Mouse (Mus musculus): ENCODE data around the gene Pbp2. TPM values are rescaled to one million over a fixed set of nuclear protein-coding genes. Genes with fewer than 3 reads are reported as not detected.

The Pbp2 gene
- polyA plus RNA-seq, 1 experiment from 2014 or later, result not detected

DNA sequence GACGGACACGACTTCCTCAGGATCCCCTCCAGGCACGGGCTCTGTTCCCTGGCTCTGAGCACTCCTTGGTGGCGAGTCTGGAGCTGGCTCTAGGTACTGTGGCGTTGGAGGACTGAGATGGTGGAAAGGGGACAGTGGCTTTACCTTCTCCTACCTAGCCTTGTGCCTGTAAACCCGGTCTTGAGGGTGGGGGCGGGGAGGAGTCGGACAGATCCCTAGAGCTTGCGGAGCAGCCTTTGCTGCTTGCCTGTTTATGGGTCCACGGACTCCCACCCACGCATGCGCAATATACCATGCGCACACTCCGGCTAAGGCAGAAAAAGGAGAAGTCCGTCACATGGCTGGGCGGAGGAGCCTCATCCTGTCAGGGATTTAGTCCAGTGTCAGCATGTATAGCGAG lies 13.9 kb downstream of the Pbp2 start:
- no peak for ATAC-seq

GRCm38 (mm10) chr6:135295082-135295861 lies 14.9 kb downstream of the Pbp2 start:
- ATAC-seq, result no peak
- TF ChIP-seq CTCF (IDR thresholded peaks at IDR 0.05; ENCODE audit: low read depth), result no peak
- no peaks in the 10 kb centered on the region for H3K27me3 ChIP-seq (replicated peaks; ENCODE audit: control insufficient read depth, insufficient read depth, low read length)
- no peak overlapping the region for H3K4me3 ChIP-seq (ENCODE audit: low read depth, low read length)
- no peak overlapping the region for H3K9ac ChIP-seq (ENCODE audit: low read depth, low read length)
- WGBS, result 71% methylated on average over 11 of the region's 11 CpGs
- no peak overlapping the region for H3K27ac ChIP-seq (ENCODE audit: low read depth, low read length)
- no peaks in the 10 kb centered on the region for H3K36me3 ChIP-seq (ENCODE audit: control insufficient read depth, insufficient read depth)
- H3K4me2 ChIP-seq (replicated peaks; ENCODE audit: low read depth), result no peak overlapping the region
- H3K4me1 ChIP-seq (replicated peaks; ENCODE audit: control insufficient read depth, insufficient read depth, low read length), result no peaks in the 10 kb centered on the region
- H3K9me3 ChIP-seq (ENCODE audit: control insufficient read depth), result no peaks in the 10 kb centered on the region

More for the DNA sequence above, 13.9 kb downstream of the Pbp2 start:
- Histone ChIP-seq H3K9ac (ENCODE audit: low read depth, low read length) (no peak overlapping the region), H3K4me1 (replicated peaks; ENCODE audit: control insufficient read depth, insufficient read depth, low read length) (no peaks in the 10 kb centered on the region), H3K27me3 (replicated peaks; ENCODE audit: control insufficient read depth, insufficient read depth, low read length) (no peaks in the 10 kb centered on the region), H3K27ac (ENCODE audit: low read depth, low read length) (no peak overlapping the region), H3K4me3 (ENCODE audit: low read depth, low read length) (no peak overlapping the region), H3K4me2 (replicated peaks; ENCODE audit: low read depth) (0 out of 2 replicates have a peak overlapping the region, but pooled peaks have one; percentile 3), H3K36me3 (ENCODE audit: control insufficient read depth, insufficient read depth) (no peaks in the 10 kb centered on the region), H3K9me3 (ENCODE audit: control insufficient read depth) (no peaks in the 10 kb centered on the region)
- 66% methylated on average over 17 of the region's 17 CpGs for WGBS
- TF ChIP-seq CTCF (IDR thresholded peaks at IDR 0.05; ENCODE audit: low read depth), result no peak

GRCm38 (mm10) chr6:135294150-135294549 lies 16.1 kb downstream of the Pbp2 start:
- H3K9ac ChIP-seq (ENCODE audit: low read depth, low read length), result no peak overlapping the region
- TF ChIP-seq CTCF (IDR thresholded peaks at IDR 0.05; ENCODE audit: low read depth), result no peak
- ATAC-seq, result no peak
- H3K27ac ChIP-seq (ENCODE audit: low read depth, low read length), result no peak overlapping the region
- H3K4me3 ChIP-seq (ENCODE audit: low read depth, low read length), result no peak overlapping the region
- no peaks in the 10 kb centered on the region for H3K36me3 ChIP-seq (ENCODE audit: control insufficient read depth, insufficient read depth)
- H3K27me3 ChIP-seq (replicated peaks; ENCODE audit: control insufficient read depth, insufficient read depth, low read length), result no peaks in the 10 kb centered on the region
- no peak overlapping the region for H3K4me2 ChIP-seq (replicated peaks; ENCODE audit: low read depth)
- H3K4me1 ChIP-seq (replicated peaks; ENCODE audit: control insufficient read depth, insufficient read depth, low read length), result no peaks in the 10 kb centered on the region
- H3K9me3 ChIP-seq (ENCODE audit: control insufficient read depth), result no peaks in the 10 kb centered on the region
- WGBS, result 57% methylated on average over 6 of the region's 6 CpGs

GRCm38 (mm10) chr6:135292391-135292790 lies 17.8 kb downstream of the Pbp2 start:
- no peak overlapping the region for H3K9ac ChIP-seq (ENCODE audit: low read depth, low read length)
- no peaks in the 10 kb centered on the region for H3K36me3 ChIP-seq (ENCODE audit: control insufficient read depth, insufficient read depth)
- no peaks in the 10 kb centered on the region for H3K9me3 ChIP-seq (ENCODE audit: control insufficient read depth)
- no peaks in the 10 kb centered on the region for H3K27me3 ChIP-seq (replicated peaks; ENCODE audit: control insufficient read depth, insufficient read depth, low read length)
- no peak overlapping the region for H3K4me3 ChIP-seq (ENCODE audit: low read depth, low read length)
- no peak overlapping the region for H3K4me2 ChIP-seq (replicated peaks; ENCODE audit: low read depth)
- 35% methylated on average over 4 of the region's 4 CpGs for WGBS
- ATAC-seq, result no peak
- TF ChIP-seq CTCF (IDR thresholded peaks at IDR 0.05; ENCODE audit: low read depth), result no peak
- no peaks in the 10 kb centered on the region for H3K4me1 ChIP-seq (replicated peaks; ENCODE audit: control insufficient read depth, insufficient read depth, low read length)
- H3K27ac ChIP-seq (ENCODE audit: low read depth, low read length), result no peak overlapping the region

DNA sequence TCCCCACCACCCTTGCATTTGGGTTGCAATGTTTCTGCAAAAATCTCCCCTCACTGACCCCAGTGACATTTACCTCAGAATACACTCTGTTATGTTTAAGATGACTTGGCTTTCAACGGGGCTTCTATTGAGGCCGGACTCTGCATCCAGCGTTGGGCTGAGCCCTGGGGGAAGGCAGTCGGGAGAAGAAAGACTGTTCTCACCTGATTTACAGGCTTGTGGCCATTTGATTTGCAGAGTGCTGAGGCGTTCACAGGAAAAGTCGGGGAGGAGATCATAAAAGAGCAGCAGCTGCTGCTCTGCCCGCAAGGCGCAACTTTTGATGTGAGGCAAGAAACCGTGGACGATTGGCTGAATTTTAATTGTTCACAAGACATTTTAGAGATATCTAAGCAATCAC lies 30.3 kb downstream of the Pbp2 start:
- ATAC-seq, result no peak
- Histone ChIP-seq H3K9me3 (ENCODE audit: control insufficient read depth) (no peaks in the 10 kb centered on the region), H3K9ac (ENCODE audit: low read depth, low read length) (no peak overlapping the region), H3K36me3 (ENCODE audit: control insufficient read depth, insufficient read depth) (no peaks in the 10 kb centered on the region), H3K27me3 (replicated peaks; ENCODE audit: control insufficient read depth, insufficient read depth, low read length) (no peaks in the 10 kb centered on the region), H3K4me3 (ENCODE audit: low read depth, low read length) (no peak overlapping the region), H3K27ac (ENCODE audit: low read depth, low read length) (no peak overlapping the region), H3K4me2 (replicated peaks; ENCODE audit: low read depth) (no peak overlapping the region), H3K4me1 (replicated peaks; ENCODE audit: control insufficient read depth, insufficient read depth, low read length) (no peaks in the 10 kb centered on the region; the same call in 1 of the 2 replicates)
- TF ChIP-seq CTCF (IDR thresholded peaks at IDR 0.05; ENCODE audit: low read depth), result no peak
- 27% methylated on average over 10 of the region's 10 CpGs for WGBS

DNA sequence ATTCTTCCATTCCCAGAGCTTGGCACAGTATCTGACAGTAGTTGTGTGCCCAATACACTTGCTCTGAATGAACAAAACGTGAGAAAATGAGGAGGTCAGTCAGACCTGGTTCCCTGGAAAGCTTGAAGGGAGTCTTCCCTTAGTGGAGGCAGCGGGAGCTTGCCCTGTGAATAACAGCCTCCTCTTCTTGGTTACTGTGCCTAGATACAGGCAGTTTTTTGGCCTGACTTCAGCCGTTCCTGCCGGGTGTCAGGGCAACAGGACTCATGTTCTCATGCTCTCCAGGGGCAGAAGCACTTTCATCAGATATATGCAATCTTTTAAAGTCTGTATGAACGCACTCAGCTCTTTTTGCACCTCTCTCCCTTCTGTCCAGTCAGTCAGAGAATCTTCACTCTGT lies 30.9 kb downstream of the Pbp2 start:
- no peak overlapping the region for H3K4me3 ChIP-seq (ENCODE audit: low read depth, low read length)
- no peak for ATAC-seq
- no peaks in the 10 kb centered on the region for H3K9me3 ChIP-seq (ENCODE audit: control insufficient read depth)
- 55% methylated on average over 5 of the region's 5 CpGs for WGBS
- no peak overlapping the region for H3K27ac ChIP-seq (ENCODE audit: low read depth, low read length)
- H3K4me2 ChIP-seq (replicated peaks; ENCODE audit: low read depth), result no peak overlapping the region
- no peaks in the 10 kb centered on the region for H3K27me3 ChIP-seq (replicated peaks; ENCODE audit: control insufficient read depth, insufficient read depth, low read length)
- no peak for TF ChIP-seq CTCF (IDR thresholded peaks at IDR 0.05; ENCODE audit: low read depth)
- H3K36me3 ChIP-seq (ENCODE audit: control insufficient read depth, insufficient read depth), result no peaks in the 10 kb centered on the region
- no peak overlapping the region for H3K9ac ChIP-seq (ENCODE audit: low read depth, low read length)
- H3K4me1 ChIP-seq (replicated peaks; ENCODE audit: control insufficient read depth, insufficient read depth, low read length), result no peaks in the 10 kb centered on the region; the same call in 1 of the 2 replicates
